Mouse (Mus musculus) MN1 (cell line): Measurements from ENCODE around the gene Ssxb9.
"Not testable (repeated sequence)": the region's sequence is repeated elsewhere in the genome, so short reads cannot be mapped to it uniquely, and the experiment has no call there.

Experiments
- DNase-seq: peaks from one replicate; pipeline ENCODE4 v3.0.0-alpha.2; 2016; ENCODE audit warnings: low spot score

The Ssxb9 gene

DNA sequence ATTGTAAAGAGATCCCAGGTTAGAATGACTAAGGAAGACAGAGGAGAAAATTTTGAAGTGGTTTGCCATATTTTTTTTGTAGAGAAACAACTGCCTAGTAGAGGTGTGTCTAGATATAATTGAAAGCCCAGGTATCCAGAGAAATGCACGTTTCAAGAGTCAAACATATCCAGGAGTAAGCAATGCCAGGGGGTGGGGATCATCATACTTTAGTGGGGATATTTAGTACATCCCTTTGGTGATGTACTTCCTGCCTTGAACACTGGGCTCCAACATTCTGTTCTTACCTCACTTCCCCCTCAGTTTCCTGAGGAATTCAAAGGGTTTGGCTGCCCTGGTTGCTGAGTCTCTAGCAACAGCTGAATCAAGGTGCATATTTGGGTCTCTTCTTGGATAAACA, at the start of gene Ssxb9:
Gene Ssxb9, plus strand, starts transcription at position 301 of the 400 bp plus-strand sequence.
- not testable (repeated sequence) for DNase-seq

DNA sequence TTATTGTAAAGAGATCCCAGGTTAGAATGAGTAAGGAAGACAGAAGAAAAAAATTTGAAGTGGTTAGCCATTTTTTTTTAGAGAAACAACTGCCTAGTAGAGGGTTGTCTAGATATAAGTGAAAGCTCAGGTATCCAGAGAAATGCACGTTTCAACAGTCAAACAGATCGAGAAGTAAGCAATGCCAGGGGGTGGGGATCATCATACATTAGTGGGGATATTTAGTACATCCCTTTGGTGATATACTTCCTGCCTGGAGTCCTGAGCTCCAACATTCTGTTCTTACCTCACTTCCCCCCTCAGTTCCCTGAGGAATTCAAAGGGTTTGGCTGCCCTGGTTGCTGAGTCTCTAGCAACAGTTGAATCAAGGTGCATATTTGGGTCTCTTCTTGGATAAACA, 39.7 kb upstream of the Ssxb9 start, which contains the start of gene Ssxb10:
Gene Ssxb10, plus strand, starts transcription at position 301 of the 400 bp plus-strand sequence.
- no peak for DNase-seq

DNA sequence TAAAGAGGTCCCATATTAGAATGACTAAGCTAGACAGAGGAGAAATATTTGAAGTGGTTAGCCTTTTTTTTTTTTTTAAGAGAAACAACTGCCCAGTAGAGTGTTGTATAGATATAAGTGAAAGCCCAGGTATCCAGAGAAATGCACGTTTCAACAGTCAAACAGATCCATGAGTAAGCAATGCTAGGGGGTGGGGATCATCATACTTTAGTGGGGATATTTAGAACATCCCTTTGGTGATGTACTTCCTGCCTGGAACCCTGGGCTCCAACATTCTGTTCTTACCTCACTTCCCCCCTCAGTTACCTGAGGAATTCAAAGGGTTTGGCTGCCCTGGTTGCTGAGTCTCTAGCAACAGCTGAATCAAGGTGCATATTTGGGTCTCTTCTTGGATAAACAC, 46.2 kb downstream of the Ssxb9 start, which contains the start of gene Ssxb1:
Gene Ssxb1, plus strand, starts transcription at position 301 of the 400 bp plus-strand sequence.
- not testable (repeated sequence) for DNase-seq
